Mouse (Mus musculus) embryonic facial prominence, embryonic 10.5 days (tissue): ENCODE results near the gene Uap1l1. TPM values are rescaled to one million over a fixed set of nuclear protein-coding genes. Genes with fewer than 3 reads are reported as not detected.

Experiments used
- DNase-seq: peaks from one replicate; pipeline ENCODE4 v3.0.0-alpha.2; 2017; ENCODE audit warnings: low spot score
- H3K27ac ChIP-seq: fragments of 300-500 bp; sonication (generic); replicated peaks from 2 replicates; pipeline ENCODE4 v1.5.1; 2016; ENCODE audit warnings: mild to moderate bottlenecking
- H3K27me3 ChIP-seq: fragments of 300-500 bp; sonication (generic); replicated peaks from 2 replicates; pipeline ENCODE4 v1.6.1; 2016; ENCODE audit warnings: low read depth, mild to moderate bottlenecking; ENCODE audit not compliant: poor library complexity, severe bottlenecking
- H3K36me3 ChIP-seq: fragments of 300-500 bp; sonication (generic); replicated peaks from 2 replicates; pipeline ENCODE4 v1.6.1; 2016; ENCODE audit warnings: mild to moderate bottlenecking, moderate library complexity
- H3K4me1 ChIP-seq: fragments of 300-500 bp; sonication (generic); 2 replicates; pipeline ENCODE4 v1.6.1; 2016
- H3K4me3 ChIP-seq: fragments of 300-500 bp; sonication (generic); 2 replicates; pipeline ENCODE4 v1.5.1; 2016; ENCODE audit warnings: mild to moderate bottlenecking, moderate library complexity
- H3K9me3 ChIP-seq: fragments of 300-500 bp; sonication (generic); 2 replicates; pipeline ENCODE4 v1.6.1; 2016; ENCODE audit warnings: mild to moderate bottlenecking
- WGBS: fragments of 180-500 bp; shearing (Covaris S2); methylation state at CpG from one replicate; pipeline ENCODE4 v1.1.7; 2016; 5-methylcytosine and 5-hydroxymethylcytosine counted together
- polyA plus RNA-seq: library from polyadenylated mRNA; unstranded; fragments of >200 nt; fragmentation: Nextera tagmentation; extraction: Ambion mirVana; gene quantifications from 2 replicates; pipeline ENCODE4 v1.2.1, GENCODE M21; 2016

Uap1l1 gene
- polyA plus RNA-seq, 1 experiment from 2014 or later, result 11.4 TPM

GRCm38 (mm10) chr2:25363478-25364178 is 1.9 kb downstream of the Uap1l1 start:
- H3K27ac ChIP-seq, result no peak overlapping the region
- DNase-seq, result no peak
- peaks cover 12% of the 10 kb centered on the region for H3K4me1 ChIP-seq
- no peaks in the 10 kb centered on the region for H3K36me3 ChIP-seq
- H3K9me3 ChIP-seq, result no peaks in the 10 kb centered on the region
- H3K27me3 ChIP-seq, result peaks cover 50% of the 10 kb centered on the region
- H3K4me3 ChIP-seq, result no peak overlapping the region
- WGBS, result 66% methylated on average over 13 of the region's 13 CpGs

- DNase-seq, result no peak
- 79% methylated on average over 4 of the region's 4 CpGs for WGBS
- no peak overlapping the region for H3K27ac ChIP-seq
- H3K4me1 ChIP-seq, result peaks cover 24% of the 10 kb centered on the region
- H3K9me3 ChIP-seq, result no peaks in the 10 kb centered on the region
- H3K36me3 ChIP-seq, result no peaks in the 10 kb centered on the region
- H3K27me3 ChIP-seq, result peaks cover 30% of the 10 kb centered on the region
- no peak overlapping the region for H3K4me3 ChIP-seq
Measured at GRCm38 (mm10) chr2:25359848-25360247, 5.6 kb downstream of the Uap1l1 start.

GRCm38 (mm10) chr2:25356208-25357079 is 9.0 kb downstream of the Uap1l1 start, which contains the start of gene Dpp7:
TSS of gene Dpp7 (minus strand) at chr2:25356359.
- peak within 1 kb of the TSS; percentile 70 for H3K4me3 ChIP-seq
- peak; percentile 91 for DNase-seq
- H3K4me1 ChIP-seq, result peaks cover 23% of the 10 kb centered on the region
- H3K27me3 ChIP-seq, result no peaks in the 10 kb centered on the region
- peaks cover 29% of the 10 kb centered on the region for H3K36me3 ChIP-seq
- 7% methylated on average over 13 of the region's 13 CpGs for WGBS
- H3K9me3 ChIP-seq, result no peaks in the 10 kb centered on the region
- peak within 1 kb of the TSS; percentile 81 for H3K27ac ChIP-seq

- no peaks in the 10 kb centered on the region for H3K9me3 ChIP-seq
- WGBS, result 41% methylated on average over 18 of the region's 18 CpGs
- H3K4me1 ChIP-seq, result peaks cover 23% of the 10 kb centered on the region
- peaks cover 38% of the 10 kb centered on the region for H3K36me3 ChIP-seq
- H3K27me3 ChIP-seq, result no peaks in the 10 kb centered on the region
- DNase-seq, result peak; percentile 11
- H3K4me3 ChIP-seq, result peak overlapping the region; percentile 70
- peak overlapping the region; percentile 55; the same call in 1 of the 2 replicates for H3K27ac ChIP-seq
Measured at GRCm38 (mm10) chr2:25355419-25356066, 9.9 kb downstream of the Uap1l1 start.

GRCm38 (mm10) chr2:25354211-25354610 is 11.3 kb downstream of the Uap1l1 start:
- no peak overlapping the region for H3K4me3 ChIP-seq
- whole genome bisulfite sequencing, result 91% methylated on average over 6 of the region's 6 CpGs
- DNase-seq, result no peak
- H3K4me1 ChIP-seq, result peaks cover 23% of the 10 kb centered on the region
- H3K27me3 ChIP-seq, result no peaks in the 10 kb centered on the region
- H3K36me3 ChIP-seq, result peaks cover 51% of the 10 kb centered on the region
- no peaks in the 10 kb centered on the region for H3K9me3 ChIP-seq
- H3K27ac ChIP-seq, result no peak overlapping the region

- peaks cover 85% of the 10 kb centered on the region for H3K36me3 ChIP-seq
- H3K4me3 ChIP-seq, result no peak overlapping the region
- 94% methylated on average over 3 of the region's 3 CpGs for WGBS
- no peak overlapping the region for H3K27ac ChIP-seq
- no peaks in the 10 kb centered on the region for H3K9me3 ChIP-seq
- no peaks in the 10 kb centered on the region for H3K27me3 ChIP-seq
- peaks cover 10% of the 10 kb centered on the region for H3K4me1 ChIP-seq
- DNase-seq, result no peak
Measured at GRCm38 (mm10) chr2:25350701-25351100, 14.8 kb downstream of the Uap1l1 start.

GRCm38 (mm10) chr2:25349499-25349898 is 16.0 kb downstream of the Uap1l1 start:
- Histone ChIP-seq H3K9me3 (no peaks in the 10 kb centered on the region), H3K4me3 (no peak overlapping the region), H3K4me1 (no peaks in the 10 kb centered on the region), H3K36me3 (peaks cover 97% of the 10 kb centered on the region), H3K27ac (no peak overlapping the region), H3K27me3 (no peaks in the 10 kb centered on the region)
- WGBS, result 94% methylated on average over 4 of the region's 4 CpGs
- no peak for DNase-seq

- H3K4me1 ChIP-seq, result no peaks in the 10 kb centered on the region
- H3K9me3 ChIP-seq, result no peaks in the 10 kb centered on the region
- no peaks in the 10 kb centered on the region for H3K27me3 ChIP-seq
- H3K27ac ChIP-seq, result no peak overlapping the region
- WGBS, result 92% methylated on average over 7 of the region's 7 CpGs
- no peak overlapping the region for H3K4me3 ChIP-seq
- peaks cover 99% of the 10 kb centered on the region for H3K36me3 ChIP-seq
- no peak for DNase-seq
Measured at GRCm38 (mm10) chr2:25348162-25348561, 17.3 kb downstream of the Uap1l1 start.

- Histone ChIP-seq H3K36me3 (peaks cover 92% of the 10 kb centered on the region), H3K27ac (no peak overlapping the region), H3K9me3 (no peaks in the 10 kb centered on the region), H3K4me3 (no peak overlapping the region), H3K4me1 (peaks cover 8% of the 10 kb centered on the region), H3K27me3 (no peaks in the 10 kb centered on the region)
- no peak for DNase-seq
- WGBS, result 95% methylated on average over 6 of the region's 6 CpGs
Measured at GRCm38 (mm10) chr2:25338303-25338702, 27.2 kb downstream of the Uap1l1 start.

- Histone ChIP-seq H3K4me1 (peaks cover 19% of the 10 kb centered on the region), H3K36me3 (peaks cover 50% of the 10 kb centered on the region), H3K9me3 (no peaks in the 10 kb centered on the region), H3K4me3 (peak overlapping the region; percentile 93), H3K27me3 (no peaks in the 10 kb centered on the region), H3K27ac (no peak overlapping the region)
- no peak for DNase-seq
- 74% methylated on average over 2 of the region's 2 CpGs for WGBS
Measured at GRCm38 (mm10) chr2:25333569-25333968, 31.9 kb downstream of the Uap1l1 start.

- H3K27me3 ChIP-seq, result no peaks in the 10 kb centered on the region
- WGBS, result under 1% methylated on average over 78 of the region's 78 CpGs
- peak; percentile 99 for DNase-seq
Measured at GRCm38 (mm10) chr2:25332286-25333160, 33.0 kb downstream of the Uap1l1 start, which contains the start of gene Man1b1. TSS of gene Man1b1 (plus strand) at chr2:25332338.

More at GRCm38 (mm10) chr2:25332286-25333160, 33.0 kb downstream of the Uap1l1 start, which contains the start of gene Man1b1:
- Histone ChIP-seq H3K27ac (peak within 1 kb of the TSS; percentile 95), H3K36me3 (peaks cover 40% of the 10 kb centered on the region), H3K4me3 (peak within 1 kb of the TSS; percentile 93), H3K4me1 (peaks cover 19% of the 10 kb centered on the region), H3K9me3 (no peaks in the 10 kb centered on the region)
